Mouse (Mus musculus) MEL (cell line): Measurements from ENCODE around the gene Klk5. TPM values are rescaled to one million over a fixed set of nuclear protein-coding genes. Genes with fewer than 3 reads are reported as not detected.

Source experiments
- DNase-seq: peaks from one replicate; pipeline ENCODE4 v3.0.0; 2011; ENCODE audit warnings: low read depth, low spot score
- H3K27ac ChIP-seq: 2 replicates; pipeline ENCODE4 v1.5.1; 2012; ENCODE audit warnings: low read depth, mild to moderate bottlenecking, control low read depth, low read length, moderate library complexity; ENCODE audit not compliant: control insufficient read depth
- H3K27me3 ChIP-seq, 2 experiments: fragments of 150-350 bp in 1 of 2; sonication (generic) in 1 of 2; 2 replicates each; pipeline ENCODE4 v1.6.1; 2012; ENCODE audit warnings: low read length in 2 of 2, mild to moderate bottlenecking in 2 of 2, improper control_type of control experiment in 1 of 2, moderate library complexity in 1 of 2; ENCODE audit not compliant: insufficient read depth in 2 of 2, control insufficient read depth in 1 of 2
- H3K36me3 ChIP-seq, 2 experiments: 2 replicates each; pipeline ENCODE4 v1.6.1; 2012 to 2014; ENCODE audit warnings: low read length in 2 of 2, improper control_type of control experiment in 1 of 2, inconsistent platforms in 1 of 2, mild to moderate bottlenecking in 1 of 2; ENCODE audit not compliant: insufficient read depth in 2 of 2, control insufficient read depth in 1 of 2
- H3K4me1 ChIP-seq, 2 experiments: fragments of 150-350 bp in 1 of 2; sonication (generic) in 1 of 2; 2 replicates each; pipeline ENCODE4 v1.6.1; 2012; ENCODE audit warnings: low read length in 2 of 2, improper control_type of control experiment in 1 of 2, mild to moderate bottlenecking in 1 of 2; ENCODE audit not compliant: insufficient read depth in 2 of 2, control insufficient read depth in 1 of 2
- H3K4me3 ChIP-seq, 2 experiments: fragments of 150-350 bp in 1 of 2; sonication (generic) in 1 of 2; 2 replicates each; pipeline ENCODE4 v1.5.1; 2012; ENCODE audit warnings: low read depth in 2 of 2, low read length in 2 of 2, mild to moderate bottlenecking in 2 of 2, moderate library complexity in 2 of 2, control low read depth in 1 of 2, improper control_type of control experiment in 1 of 2; ENCODE audit not compliant: control insufficient read depth in 1 of 2, insufficient read depth in 1 of 2
- H3K79me2 ChIP-seq: 2 replicates; pipeline ENCODE4 v1.6.1; 2012; ENCODE audit warnings: mild to moderate bottlenecking, low read length, moderate library complexity; ENCODE audit not compliant: control insufficient read depth, poor library complexity, insufficient read depth
- H3K9ac ChIP-seq: 2 replicates; pipeline ENCODE4 v1.6.1; 2012; ENCODE audit warnings: low read depth, mild to moderate bottlenecking, control low read depth, low read length, moderate library complexity; ENCODE audit not compliant: control insufficient read depth, poor library complexity, severe bottlenecking
- H3K9me3 ChIP-seq: fragments of 150-350 bp; sonication (generic); replicated peaks from 2 replicates; pipeline ENCODE4 v1.6.1; 2012; ENCODE audit warnings: mild to moderate bottlenecking, low read length, improper control_type of control experiment, moderate library complexity; ENCODE audit not compliant: insufficient read depth
- BHLHE40 ChIP-seq: IDR thresholded peaks from 2 replicates; pipeline ENCODE4 v1.6.1; 2012; ENCODE audit warnings: low read depth, mild to moderate bottlenecking, inconsistent platforms, low read length, improper control_type of control experiment, borderline replicate concordance
- CHD1 ChIP-seq: IDR thresholded peaks from 2 replicates; pipeline ENCODE4 v1.6.1; 2012; ENCODE audit warnings: low read depth, mild to moderate bottlenecking, inconsistent platforms, low read length, improper control_type of control experiment
- CHD2 ChIP-seq: IDR thresholded peaks from 2 replicates; pipeline ENCODE4 v1.6.1; 2011; ENCODE audit warnings: low read length, improper control_type of control experiment
- E2F4 ChIP-seq: IDR thresholded peaks from 2 replicates; pipeline ENCODE4 v1.6.1; 2011; ENCODE audit warnings: low read depth, low read length, improper control_type of control experiment, borderline replicate concordance
- ELF1 ChIP-seq: IDR thresholded peaks from 2 replicates; pipeline ENCODE4 v1.6.1; 2014; ENCODE audit warnings: low read depth, mild to moderate bottlenecking, inconsistent platforms, low read length, improper control_type of control experiment, moderate library complexity
- GABPA ChIP-seq: IDR thresholded peaks from 2 replicates; pipeline ENCODE4 v1.6.1; 2012; ENCODE audit warnings: low read depth, mild to moderate bottlenecking, inconsistent platforms, low read length, improper control_type of control experiment, moderate library complexity
- KAT2A ChIP-seq: conservative IDR thresholded peaks from 2 replicates; pipeline ENCODE4 v1.6.1; 2012; ENCODE audit warnings: low read depth, low read length, improper control_type of control experiment, inconsistent platforms
- MAZ ChIP-seq: IDR thresholded peaks from 2 replicates; pipeline ENCODE4 v1.6.1; 2012; ENCODE audit warnings: low read depth, mild to moderate bottlenecking, inconsistent platforms, low read length, improper control_type of control experiment
- MEF2A ChIP-seq: IDR thresholded peaks from 2 replicates; pipeline ENCODE4 v1.6.1; 2014; ENCODE audit warnings: low read depth, mild to moderate bottlenecking, inconsistent platforms, low read length, improper control_type of control experiment; ENCODE audit not compliant: poor library complexity, insufficient replicate concordance, severe bottlenecking; ENCODE audit errors: extremely low read depth
- MXI1 ChIP-seq: IDR thresholded peaks from 2 replicates; pipeline ENCODE4 v1.6.1; 2011; ENCODE audit warnings: mild to moderate bottlenecking, low read depth, low read length, improper control_type of control experiment
- MYB ChIP-seq: IDR thresholded peaks from 2 replicates; pipeline ENCODE4 v1.6.1; 2011; ENCODE audit warnings: mild to moderate bottlenecking, low read depth, low read length, improper control_type of control experiment
- NELFE ChIP-seq: IDR thresholded peaks from 2 replicates; pipeline ENCODE4 v1.6.1; 2011; ENCODE audit warnings: low read depth, low read length, improper control_type of control experiment
- POLR2A ChIP-seq, 2 experiments: IDR thresholded peaks; 2 replicates each; pipeline ENCODE4 v1.6.1; 2011 to 2012; ENCODE audit warnings: low read length in 2 of 2, mild to moderate bottlenecking in 2 of 2, control low read depth in 1 of 2, improper control_type of control experiment in 1 of 2, low read depth in 1 of 2, moderate library complexity in 1 of 2; ENCODE audit not compliant: control insufficient read depth in 1 of 2, insufficient read depth in 1 of 2, poor library complexity in 1 of 2
- POLR2AphosphoS2 ChIP-seq: IDR thresholded peaks from 2 replicates; pipeline ENCODE4 v1.6.1; 2011; ENCODE audit warnings: low read length, improper control_type of control experiment
- SMC3 ChIP-seq: IDR thresholded peaks from 2 replicates; pipeline ENCODE4 v1.6.1; 2011; ENCODE audit warnings: low read depth, low read length, improper control_type of control experiment
- TBP ChIP-seq: IDR thresholded peaks from 2 replicates; pipeline ENCODE4 v1.8.0; 2011; ENCODE audit warnings: low read depth, low read length, improper control_type of control experiment
- TCF12 ChIP-seq: IDR thresholded peaks from 2 replicates; pipeline ENCODE4 v1.6.1; 2014; ENCODE audit warnings: low read depth, mild to moderate bottlenecking, inconsistent platforms, low read length, improper control_type of control experiment, moderate library complexity
- UBTF ChIP-seq: IDR thresholded peaks from 2 replicates; pipeline ENCODE4 v1.6.1; 2012; ENCODE audit warnings: low read depth, mild to moderate bottlenecking, inconsistent platforms, low read length, improper control_type of control experiment, moderate library complexity, borderline replicate concordance; ENCODE audit not compliant: insufficient read depth
- USF1 ChIP-seq: IDR thresholded peaks from 2 replicates; pipeline ENCODE4 v1.6.1; 2014; ENCODE audit warnings: low read depth, mild to moderate bottlenecking, inconsistent platforms, low read length, improper control_type of control experiment, moderate library complexity
- USF2 ChIP-seq, 2 experiments: IDR thresholded peaks; 2 replicates each; pipeline ENCODE4 v1.6.1; 2011 to 2012; ENCODE audit warnings: improper control_type of control experiment in 2 of 2, low read length in 2 of 2, borderline replicate concordance in 1 of 2, inconsistent platforms in 1 of 2, low read depth in 1 of 2, mild to moderate bottlenecking in 1 of 2; ENCODE audit not compliant: insufficient read depth in 1 of 2
- ZC3H11A ChIP-seq: IDR thresholded peaks from 2 replicates; pipeline ENCODE4 v1.6.1; 2012; ENCODE audit warnings: low read depth, mild to moderate bottlenecking, inconsistent platforms, low read length, improper control_type of control experiment
- ZKSCAN1 ChIP-seq: IDR thresholded peaks from 2 replicates; pipeline ENCODE4 v1.6.1; 2012; ENCODE audit warnings: low read depth, mild to moderate bottlenecking, inconsistent platforms, low read length, improper control_type of control experiment, moderate library complexity
- ZMIZ1 ChIP-seq: IDR thresholded peaks from 2 replicates; pipeline ENCODE4 v1.6.1; 2012; ENCODE audit warnings: low read depth, mild to moderate bottlenecking, inconsistent platforms, low read length, improper control_type of control experiment, moderate library complexity
- polyA plus RNA-seq, 2 experiments: library from polyadenylated mRNA; stranded (reverse) in 1 of 2; unstranded in 1 of 2; fragments of >175 nt in 1 of 2; fragments of >200 nt in 1 of 2; gene quantifications; 2 replicates each; pipeline versions ENCODE4 v1.2.1 to v1.2.4; 2012; ENCODE audit warnings: low replicate concordance in 2 of 2, low read depth in 1 of 2; ENCODE audit not compliant: insufficient read length in 2 of 2, insufficient read depth in 1 of 2, missing spikeins in 1 of 2
- total RNA-seq: library from RNA; depleted of rRNA; stranded (reverse); fragments of 300-350 nt; gene quantifications from 2 replicates; pipeline ENCODE4 v1.2.3, GENCODE M21; 2012

Gene Klk5
- total and polyA plus RNA-seq, 3 experiments: not detected

DNA sequence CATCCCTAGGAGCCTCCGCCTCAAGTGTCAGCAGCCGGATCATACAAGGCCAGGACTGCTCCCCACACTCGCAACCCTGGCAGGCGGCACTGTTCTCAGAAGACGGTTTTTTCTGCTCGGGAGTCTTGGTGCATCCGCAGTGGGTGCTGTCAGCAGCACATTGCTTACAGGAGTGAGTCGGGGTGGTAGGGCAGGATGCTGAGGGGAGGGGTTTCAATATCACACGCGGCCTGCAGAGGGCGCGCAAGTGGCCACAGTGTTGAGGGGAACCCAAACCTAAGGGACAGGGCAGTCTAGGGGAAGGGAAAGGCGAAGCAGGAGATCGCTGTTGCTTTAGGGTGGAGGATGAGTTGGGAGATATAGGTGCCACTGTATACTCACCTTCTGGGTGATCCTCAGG, 41.8 kb downstream of the Klk5 start:
- Histone ChIP-seq H3K9ac (no peak overlapping the region), H3K36me3 (no peaks in the 10 kb centered on the region), H3K27ac (no peak overlapping the region), H3K4me1 (no peaks in the 10 kb centered on the region), H3K79me2 (no peaks in the 10 kb centered on the region), H3K27me3 (no peaks in the 10 kb centered on the region), H3K9me3 (no peaks in the 10 kb centered on the region), H3K4me3 (no peak overlapping the region)
- DNase-seq: no peak
- TF ChIP-seq MXI1: no peak
- no peak for TF ChIP-seq CHD1
- TF ChIP-seq TBP: no peak
- no peak for TF ChIP-seq ZC3H11A
- TF ChIP-seq CHD2: no peak
- TF ChIP-seq MAZ: no peak
- TF ChIP-seq E2F4: no peak
- no peak for TF ChIP-seq TCF12
- no peak for TF ChIP-seq POLR2A (IDR thresholded peaks at IDR 0.05; ENCODE audit: control insufficient read depth in 1 of 2, insufficient read depth in 1 of 2, low read depth in 1 of 2, low read length in 2 of 2, poor library complexity in 1 of 2)
- TF ChIP-seq ZMIZ1: no peak
- TF ChIP-seq USF2 (IDR thresholded peaks at IDR 0.05; ENCODE audit: borderline replicate concordance in 1 of 2, insufficient read depth in 1 of 2, low read depth in 1 of 2, low read length in 2 of 2): no peak
- no peak for TF ChIP-seq SMC3
- no peak for TF ChIP-seq USF1
- TF ChIP-seq POLR2AphosphoS2: no peak
- TF ChIP-seq NELFE: no peak
- TF ChIP-seq UBTF: no peak
- TF ChIP-seq BHLHE40: no peak

- no peak overlapping the region for H3K4me3 ChIP-seq
- no peak for DNase-seq
- no peaks in the 10 kb centered on the region for H3K27me3 ChIP-seq
These were observed 49.6 kb downstream of the Klk5 start for GRCm38 (mm10) chr7:43891365-43891764.

More at GRCm38 (mm10) chr7:43891365-43891764, 49.6 kb downstream of the Klk5 start:
- no peaks in the 10 kb centered on the region for H3K4me1 ChIP-seq
- H3K9me3 ChIP-seq: no peaks in the 10 kb centered on the region
- no peaks in the 10 kb centered on the region for H3K36me3 ChIP-seq
- no peaks in the 10 kb centered on the region for H3K79me2 ChIP-seq
- no peak overlapping the region for H3K27ac ChIP-seq
- H3K9ac ChIP-seq: no peak overlapping the region
- TF ChIP-seq BHLHE40: no peak
- TF ChIP-seq ZKSCAN1: no peak
- TF ChIP-seq MXI1: no peak
- no peak for TF ChIP-seq CHD2
- no peak for TF ChIP-seq GABPA
- TF ChIP-seq UBTF: no peak
- no peak for TF ChIP-seq MEF2A
- no peak for TF ChIP-seq KAT2A
- no peak for TF ChIP-seq MYB
- no peak for TF ChIP-seq ZC3H11A
- TF ChIP-seq POLR2A (IDR thresholded peaks at IDR 0.05; ENCODE audit: control insufficient read depth in 1 of 2, insufficient read depth in 1 of 2, low read depth in 1 of 2, low read length in 2 of 2, poor library complexity in 1 of 2): no peak
- no peak for TF ChIP-seq ELF1
